Mouse (Mus musculus): ENCODE results near the gene Ttyh2.

Ttyh2 gene

DNA sequence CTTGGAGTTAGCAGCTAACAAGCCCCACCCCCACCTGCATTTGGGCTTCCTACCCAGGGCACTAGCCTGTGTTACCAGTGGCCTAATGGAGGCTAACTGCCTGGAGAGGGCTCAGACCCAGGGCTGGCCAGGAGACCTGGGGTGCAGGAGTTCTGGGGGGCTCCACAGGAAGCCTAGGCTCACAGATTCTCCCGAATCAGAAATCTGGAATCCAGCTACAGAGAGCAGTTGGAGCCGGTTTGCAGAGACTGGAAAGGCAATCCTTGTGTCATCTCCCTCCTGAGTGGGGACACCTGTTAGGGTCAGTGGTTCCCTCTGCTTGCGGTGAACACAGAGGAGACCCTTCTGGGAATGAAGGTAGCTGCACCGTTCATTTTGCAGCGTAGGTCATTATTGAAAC lies 5.8 kb downstream of the Ttyh2 start:
- DNase-seq (ENCODE audit: low spot score in 2 of 2) = no peak

DNA sequence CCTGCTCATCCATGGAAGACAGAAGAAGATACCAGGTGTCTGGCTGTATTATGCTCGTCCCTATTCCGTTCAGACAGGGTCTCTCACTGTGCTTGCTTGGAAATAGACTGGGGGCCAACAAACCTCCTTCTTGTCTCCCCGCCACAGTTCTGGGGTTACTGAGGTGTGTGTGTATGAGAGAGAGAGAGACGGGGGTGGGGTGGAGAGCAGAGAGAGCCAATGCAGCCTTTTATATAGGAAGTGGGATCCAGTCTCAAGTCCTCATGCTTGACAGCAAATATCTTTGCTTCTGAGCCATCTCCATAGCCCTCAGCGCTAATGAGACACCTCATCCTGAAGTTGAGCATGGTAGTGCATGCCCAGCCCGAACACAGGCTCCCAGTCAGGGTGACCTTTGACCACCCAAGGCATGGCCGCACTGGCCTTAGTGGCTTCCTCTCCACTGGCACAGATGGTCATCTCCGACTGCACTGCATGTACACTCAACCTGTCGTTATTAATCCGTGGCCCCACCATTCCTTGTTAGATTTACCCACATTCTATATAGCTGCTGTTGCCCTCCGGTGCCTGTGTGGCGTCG lies 7.2 kb downstream of the Ttyh2 start:
- DNase-seq (ENCODE audit: low spot score in 2 of 2) = no peak

DNA sequence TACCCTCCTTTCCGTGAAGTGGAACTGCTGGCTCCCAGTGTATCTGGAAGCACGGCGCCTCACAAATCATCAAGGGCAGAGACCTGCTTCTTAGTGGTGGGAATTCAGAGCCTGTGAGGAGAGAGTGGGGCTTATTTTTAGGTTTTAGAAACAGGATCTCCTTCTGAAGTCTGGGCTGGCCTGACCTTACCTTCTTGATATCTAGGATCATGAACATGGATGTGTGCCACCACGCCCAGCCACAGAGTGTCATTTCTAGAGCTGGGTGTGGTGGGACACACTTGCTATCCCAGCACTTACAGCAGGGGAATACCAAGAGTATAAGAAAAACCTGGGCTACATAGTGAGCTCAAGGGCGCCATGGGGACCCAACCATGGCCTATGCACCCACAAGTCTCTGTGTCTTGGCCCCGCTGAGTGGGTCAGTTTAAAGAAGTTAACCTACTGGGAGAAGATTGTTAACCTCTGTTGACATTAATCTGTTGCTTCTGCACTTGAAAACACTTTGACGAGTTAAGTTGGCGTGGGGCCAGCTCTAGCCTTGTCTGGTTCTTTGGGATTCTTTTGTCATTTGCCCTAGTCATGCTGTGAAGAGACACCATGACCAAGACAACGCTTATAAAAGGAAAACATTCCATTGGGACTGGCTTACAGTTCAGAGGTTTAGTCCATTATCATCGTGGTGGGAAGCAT lies 7.9 kb downstream of the Ttyh2 start:
- no peak for DNase-seq (ENCODE audit: low spot score in 2 of 2)

DNA sequence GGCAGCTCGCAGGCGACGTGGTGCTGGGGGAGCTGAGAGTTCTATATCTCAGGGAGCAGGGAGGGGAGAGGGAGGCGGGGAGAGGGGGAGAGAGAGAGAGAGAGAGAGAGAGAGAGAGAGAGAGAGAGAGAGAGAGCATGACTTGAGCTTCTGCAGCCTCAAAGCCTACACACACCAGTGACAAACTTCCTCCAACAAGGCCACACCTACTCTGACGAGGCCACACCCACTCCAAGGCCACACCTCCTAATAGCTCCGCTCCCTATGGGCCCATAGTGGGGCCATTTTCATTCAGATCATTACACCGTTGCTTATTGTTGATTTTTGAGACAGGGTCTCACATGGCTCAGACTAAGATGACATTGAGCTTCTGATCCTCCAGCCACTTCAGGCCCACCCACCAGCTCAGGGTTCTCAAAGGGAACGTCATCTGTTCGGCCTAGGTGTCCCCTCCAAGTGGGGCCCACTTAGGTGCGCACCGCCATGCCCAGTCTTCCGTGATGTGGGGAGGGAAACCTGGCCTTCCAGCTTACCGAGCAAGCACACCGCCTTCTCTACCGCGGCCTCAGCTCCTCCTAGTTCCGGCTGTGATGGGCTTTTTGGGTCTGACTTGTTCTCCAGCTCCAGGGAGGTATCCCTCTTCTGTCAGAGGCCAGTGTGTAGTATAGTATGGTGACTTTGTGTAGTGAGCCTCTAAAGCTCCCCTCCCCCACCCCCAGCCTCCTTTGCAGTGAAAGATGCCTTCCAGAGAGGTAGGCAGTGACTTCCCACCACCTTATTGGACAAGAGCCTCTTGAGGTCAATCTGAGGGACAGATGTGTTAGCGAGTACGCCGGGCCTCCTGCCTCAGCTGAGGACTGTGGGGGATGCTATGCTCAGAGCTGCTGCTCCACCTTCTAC lies 8.7 kb downstream of the Ttyh2 start:
- DNase-seq (ENCODE audit: low spot score in 2 of 2) = no peak

DNA sequence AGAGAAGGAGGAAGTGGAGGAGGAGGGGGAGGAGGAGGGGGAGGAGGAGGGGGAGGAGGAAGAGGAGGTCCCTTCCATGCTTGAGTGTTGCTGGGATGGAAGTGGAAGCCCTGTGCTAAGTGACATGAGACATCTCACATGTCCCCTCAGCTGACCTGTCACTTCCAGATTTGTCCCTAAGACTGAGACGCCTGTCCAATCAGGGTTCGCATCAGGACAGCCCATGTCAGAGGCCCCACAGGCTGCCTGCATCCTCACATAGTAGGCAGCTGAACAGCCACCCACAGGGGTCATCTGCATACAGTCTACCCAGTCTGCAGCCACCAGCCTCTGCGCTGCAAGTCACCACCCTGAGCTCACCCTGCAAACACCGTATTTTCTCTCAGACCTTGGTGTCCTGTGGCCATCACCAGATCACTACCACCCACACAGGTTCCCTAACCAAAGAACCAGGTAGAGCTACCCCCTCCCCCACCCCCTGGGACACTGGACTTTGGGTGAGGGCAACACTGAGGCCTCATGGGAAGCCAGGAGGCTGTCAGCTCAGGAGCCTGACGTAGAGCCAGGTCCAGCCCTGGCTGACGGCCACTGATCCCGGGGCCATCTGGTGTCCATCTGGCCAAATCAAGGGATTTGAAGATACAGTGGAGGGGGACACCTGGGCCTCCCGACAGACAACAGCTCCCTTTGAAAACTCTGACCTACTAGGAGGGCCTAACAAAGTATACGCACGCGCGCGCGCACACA lies 9.6 kb downstream of the Ttyh2 start:
- DNase-seq (ENCODE audit: low spot score in 2 of 2) = no peak

DNA sequence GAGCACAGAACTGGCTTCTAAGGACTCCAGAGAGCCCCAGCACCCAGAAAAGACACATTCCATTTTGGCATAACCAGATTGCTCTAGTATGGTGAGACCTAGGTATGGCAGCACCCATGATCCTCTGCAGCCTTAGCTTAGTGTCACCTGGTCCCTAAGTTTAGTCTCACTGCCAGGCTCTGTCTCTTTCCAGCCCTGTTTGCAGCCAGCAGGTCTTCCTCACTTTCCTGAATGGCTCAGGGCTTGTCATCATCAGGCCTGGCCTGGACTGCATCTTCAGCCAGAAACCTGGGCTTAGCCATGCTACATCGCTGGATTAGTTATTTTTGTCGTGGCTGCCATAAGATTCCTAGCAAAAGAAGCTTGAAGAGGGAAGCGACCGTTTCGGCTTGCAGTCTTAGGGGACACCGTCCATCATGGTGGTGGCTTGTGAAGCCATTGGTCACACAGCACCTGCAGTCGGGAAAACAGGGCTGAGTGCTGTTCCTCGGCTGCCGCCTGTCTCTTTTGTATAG lies 10.4 kb downstream of the Ttyh2 start:
- no peak for DNase-seq (ENCODE audit: low spot score in 2 of 2)

DNA sequence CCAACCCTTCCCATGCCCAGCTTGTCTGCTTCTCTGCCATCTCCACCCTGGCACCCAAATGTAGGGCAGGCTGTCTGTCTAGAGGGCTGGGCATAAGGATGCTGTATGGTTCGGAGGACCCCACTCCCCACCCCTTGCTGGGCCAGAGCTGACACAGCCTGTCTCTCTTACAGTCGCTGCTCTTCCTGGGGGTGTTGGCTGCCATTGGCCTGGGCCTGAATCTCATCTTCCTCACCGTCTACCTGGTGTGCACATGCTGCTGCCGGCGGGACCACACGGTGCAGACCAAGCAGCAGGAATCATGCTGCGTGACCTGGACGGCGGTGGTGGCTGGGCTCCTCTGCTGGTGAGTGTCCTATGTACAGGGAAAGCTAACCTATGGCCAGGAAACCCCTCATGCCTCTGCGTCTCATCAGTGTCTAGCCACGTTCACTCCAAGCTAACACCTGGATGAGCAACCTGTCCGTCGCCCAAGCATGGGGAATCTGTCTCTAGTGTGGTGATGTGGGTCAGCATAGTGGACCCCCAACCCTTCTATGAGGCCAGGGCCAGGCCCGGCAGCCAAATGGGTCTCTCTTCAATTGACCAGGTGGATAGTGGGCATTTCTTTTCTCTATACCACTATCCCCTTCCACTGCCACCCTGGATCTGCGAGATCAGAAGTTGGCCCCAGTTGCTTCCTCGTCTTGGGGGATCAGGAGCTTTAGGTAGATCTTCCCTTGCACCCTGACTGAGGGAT lies 11.2 kb downstream of the Ttyh2 start:
- no peak for DNase-seq (ENCODE audit: low spot score in 2 of 2)

DNA sequence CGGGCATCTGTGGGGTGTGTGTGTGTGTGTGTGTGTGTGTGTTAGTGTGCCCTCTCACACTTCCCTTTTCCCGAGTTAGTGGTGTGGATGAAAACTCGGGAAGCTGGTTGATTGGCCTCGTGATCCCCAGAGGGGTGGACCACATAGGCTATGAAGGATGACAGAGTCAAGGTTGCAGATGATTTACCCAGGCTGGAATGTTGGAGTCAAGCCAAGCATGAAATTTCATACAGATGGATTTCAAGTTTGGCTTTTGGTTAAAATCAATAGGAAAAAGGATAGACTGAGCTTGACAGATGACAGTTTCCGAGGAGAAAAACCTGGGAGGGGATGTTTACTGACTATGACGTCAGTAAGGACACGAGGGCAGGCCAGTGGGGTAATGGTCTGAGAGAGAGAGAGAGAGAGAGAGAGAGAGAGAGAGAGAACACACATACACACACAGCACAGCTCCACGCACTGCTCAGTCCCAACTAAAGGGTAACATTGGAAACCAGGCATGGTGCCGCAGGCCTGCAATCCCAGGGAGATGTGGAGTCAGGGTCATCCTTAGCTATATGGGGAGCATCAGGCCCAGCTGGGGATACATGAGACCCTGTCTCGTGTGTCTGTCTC lies 12.4 kb downstream of the Ttyh2 start:
- DNase-seq (ENCODE audit: low spot score in 2 of 2) = no peak

DNA sequence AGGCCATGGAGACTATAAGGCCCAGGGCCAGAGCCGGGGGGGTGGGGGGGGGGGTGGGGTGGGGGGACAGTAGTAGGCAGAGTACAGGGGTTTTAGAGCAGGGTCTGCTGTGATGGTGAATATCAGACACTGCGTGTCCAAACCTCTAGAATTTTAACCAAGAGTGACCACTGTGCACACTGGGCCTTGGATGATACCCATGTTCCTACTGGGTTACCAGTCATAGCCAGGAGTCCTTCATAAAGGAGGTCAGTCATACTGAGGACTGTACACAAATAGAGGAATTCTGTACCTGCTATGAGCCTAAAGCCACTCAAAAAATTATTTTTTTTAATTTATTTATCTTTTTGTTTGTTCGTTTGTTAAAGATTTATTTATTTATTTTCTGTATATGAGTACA lies 13.5 kb downstream of the Ttyh2 start:
- DNase-seq (ENCODE audit: low spot score in 2 of 2) = no peak

DNA sequence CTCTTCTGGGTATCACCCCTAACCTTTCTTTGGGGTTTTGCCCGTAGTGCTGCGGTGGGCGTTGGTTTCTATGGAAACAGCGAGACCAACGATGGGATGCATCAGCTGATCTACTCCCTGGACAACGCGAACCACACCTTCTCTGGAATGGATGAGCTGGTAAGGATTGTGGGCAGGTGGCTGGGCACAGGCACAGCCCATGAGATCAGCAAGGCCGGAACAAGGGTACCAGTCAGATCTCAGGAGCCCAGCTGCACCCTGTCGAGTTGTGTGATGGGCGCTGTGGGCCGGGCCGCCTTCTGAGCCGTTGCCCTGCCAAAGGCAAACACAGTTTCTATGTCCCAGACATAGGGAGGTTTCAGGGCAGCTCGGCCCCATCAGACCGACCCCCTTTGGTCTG lies 15.0 kb downstream of the Ttyh2 start:
- no peak for DNase-seq (ENCODE audit: low spot score in 2 of 2)

DNA sequence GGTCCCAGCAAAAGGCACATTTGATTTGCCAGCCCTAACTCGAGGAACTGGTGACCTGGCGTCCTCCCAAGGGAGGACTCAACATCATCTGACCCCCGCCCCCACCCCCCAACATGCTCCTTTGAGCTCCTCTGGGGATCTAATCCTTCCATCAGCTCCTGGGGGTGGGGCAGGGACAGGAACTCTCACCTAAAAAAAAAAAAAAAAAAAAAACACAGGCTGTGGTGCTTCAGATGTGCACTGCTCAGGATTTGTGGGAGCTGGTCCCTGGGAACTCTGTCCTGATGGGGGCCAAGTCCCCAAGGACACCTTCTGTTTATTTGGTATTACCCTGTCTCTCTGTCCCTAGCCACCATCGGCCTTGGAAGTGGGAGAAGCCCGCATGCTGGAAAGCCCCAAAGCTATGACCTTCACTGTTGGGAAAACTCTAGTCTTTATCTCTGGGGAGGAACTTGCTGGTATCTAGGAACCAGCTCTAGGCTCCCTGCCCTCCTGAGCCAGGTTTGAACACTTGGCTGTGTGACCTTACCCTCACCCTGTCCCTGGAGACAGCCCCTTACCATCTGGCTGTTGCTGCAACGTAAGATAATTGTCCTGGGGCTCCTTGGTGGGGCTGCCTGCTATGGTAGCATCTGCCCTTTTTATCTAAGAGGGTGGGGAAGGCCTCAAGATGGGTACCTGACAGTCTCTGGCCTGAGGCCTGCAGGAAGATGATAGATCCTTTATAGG lies 16.4 kb downstream of the Ttyh2 start:
- no peak for DNase-seq (ENCODE audit: low spot score in 2 of 2)

DNA sequence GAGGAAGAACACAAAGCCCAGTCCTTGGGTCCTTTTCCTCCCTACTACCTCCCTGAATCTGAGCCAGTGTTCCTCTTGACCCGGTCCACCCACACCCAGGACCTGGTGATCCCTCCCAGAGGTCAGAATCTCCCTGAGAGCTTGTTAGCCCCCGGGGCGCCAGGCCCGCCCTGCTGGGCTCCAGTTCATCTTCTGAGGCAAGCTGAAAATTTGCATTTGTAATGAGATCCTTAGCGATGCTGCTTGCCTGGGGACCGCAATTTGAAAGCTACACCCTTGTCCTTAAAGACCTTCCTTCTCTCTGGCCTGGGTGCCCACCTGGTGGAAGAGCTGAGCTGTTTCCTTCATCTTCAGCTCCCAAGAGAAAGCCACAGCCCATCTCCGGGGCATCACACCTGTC lies 17.4 kb downstream of the Ttyh2 start:
- DNase-seq (ENCODE audit: low spot score in 2 of 2) = no peak

DNA sequence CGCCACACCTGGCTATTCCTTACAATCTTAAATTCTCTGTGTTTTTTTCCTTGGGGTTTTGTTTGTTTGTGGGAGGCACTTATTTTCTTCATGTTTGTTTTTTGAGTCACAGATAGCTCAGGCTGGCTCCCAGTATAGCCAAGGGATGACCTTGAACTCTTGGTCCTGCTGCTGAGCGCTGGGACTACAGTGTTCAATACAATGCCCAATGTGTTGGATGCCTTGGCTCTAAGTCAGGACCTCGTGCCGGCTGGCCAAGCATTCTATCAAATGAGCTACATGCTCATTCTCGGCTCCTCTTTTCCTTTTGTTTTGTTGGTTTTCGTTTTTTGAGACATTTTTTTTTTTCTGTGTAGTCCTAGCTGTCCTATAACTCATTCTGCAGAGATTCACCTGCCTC lies 18.2 kb downstream of the Ttyh2 start:
- no peak for DNase-seq (ENCODE audit: low spot score in 2 of 2)

DNA sequence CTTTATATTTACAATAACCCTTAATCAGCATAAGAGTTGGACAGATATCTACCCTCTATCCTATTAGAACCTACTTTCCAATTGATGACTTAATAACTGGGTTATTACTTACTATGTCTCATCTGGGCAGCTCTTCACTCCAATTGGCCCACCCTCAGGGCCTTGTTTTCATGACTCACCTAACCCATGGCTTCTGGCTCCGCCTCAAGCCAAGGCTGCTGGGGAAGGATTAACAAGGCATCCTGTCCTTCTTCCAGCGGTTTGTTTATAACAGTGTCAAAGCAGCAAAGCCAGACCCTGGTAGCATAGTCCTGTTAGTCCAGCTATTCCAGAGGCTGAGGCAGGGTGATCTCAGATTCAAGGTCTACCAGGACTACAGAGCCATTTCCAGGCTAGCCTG lies 19.2 kb downstream of the Ttyh2 start:
- no peak for DNase-seq (ENCODE audit: low spot score in 2 of 2)

DNA sequence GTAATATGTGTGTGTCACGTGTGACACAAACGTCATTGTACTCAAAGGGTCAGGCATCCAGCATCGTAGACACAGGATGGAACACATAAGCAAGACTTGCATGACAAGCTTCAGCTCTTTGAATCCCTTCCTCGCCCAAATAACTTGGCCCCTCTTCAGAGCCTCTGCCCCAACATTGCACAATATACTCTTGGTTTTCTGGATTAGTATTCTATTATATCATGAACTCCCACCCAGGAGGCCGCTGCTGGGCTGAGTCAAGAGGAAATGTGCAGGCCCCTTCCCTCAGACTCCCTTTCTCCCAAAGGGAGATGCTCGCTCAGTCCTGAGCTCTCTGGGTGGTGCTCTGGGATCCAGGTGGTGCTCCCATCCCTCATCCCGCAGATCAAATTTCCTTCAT lies 23.3 kb downstream of the Ttyh2 start:
- DNase-seq (ENCODE audit: low spot score in 2 of 2) = no peak

DNA sequence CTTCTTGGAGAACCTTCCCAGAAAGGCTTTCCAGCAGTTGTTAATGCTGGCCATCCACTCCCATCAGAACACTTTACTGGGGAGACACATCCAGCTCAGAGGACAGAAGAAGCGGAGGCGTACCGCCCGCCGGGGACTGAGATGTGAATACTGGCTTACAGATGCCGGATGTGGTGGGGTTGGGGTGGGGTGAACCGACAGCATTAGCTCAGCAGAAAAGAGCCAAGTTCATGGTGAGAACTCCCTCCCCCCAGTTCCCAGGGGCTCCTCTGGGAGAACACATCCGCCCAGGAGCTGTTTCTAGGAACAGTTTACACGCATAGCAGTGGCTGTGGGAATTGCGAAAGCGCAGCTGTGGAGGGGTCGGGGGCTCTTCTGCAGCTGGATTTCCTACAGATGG lies 24.3 kb downstream of the Ttyh2 start:
- peak in 1 of 2 experiments; percentile 26 for DNase-seq (ENCODE audit: low spot score in 2 of 2)

DNA sequence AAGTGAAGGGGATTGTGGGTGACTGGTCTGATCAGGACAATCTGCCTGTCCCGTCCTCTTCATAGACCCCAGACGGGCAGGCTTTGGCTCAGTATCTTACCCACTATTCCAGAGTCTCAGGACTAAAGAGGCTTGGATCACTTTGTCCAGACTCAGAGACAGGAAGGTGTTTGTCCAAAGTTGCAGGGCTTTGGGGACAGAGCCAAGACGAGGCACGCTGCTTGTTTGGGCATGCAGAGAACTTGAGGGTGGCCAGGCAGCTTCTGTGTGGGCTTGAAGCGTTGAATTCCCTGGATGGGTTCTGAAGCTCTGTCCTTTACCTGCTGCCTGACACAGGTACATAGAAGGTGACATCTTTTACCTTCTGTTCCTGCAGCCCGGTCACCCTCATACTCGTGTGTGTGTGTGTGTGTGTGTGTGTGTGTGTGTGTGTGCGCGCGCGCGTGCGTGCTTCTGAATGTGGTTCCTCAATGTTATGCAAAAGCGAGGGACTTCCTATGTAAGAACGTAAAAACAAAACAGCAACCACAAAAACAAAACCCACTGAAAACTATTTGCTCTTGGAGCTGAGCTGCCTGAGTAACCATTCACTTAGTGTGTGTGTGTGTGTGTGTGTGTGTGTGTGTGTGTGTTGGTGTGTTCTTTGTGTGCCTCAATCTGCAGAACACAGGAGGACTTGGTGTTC lies 27.2 kb downstream of the Ttyh2 start:
- no peak for DNase-seq (ENCODE audit: low spot score in 2 of 2)

DNA sequence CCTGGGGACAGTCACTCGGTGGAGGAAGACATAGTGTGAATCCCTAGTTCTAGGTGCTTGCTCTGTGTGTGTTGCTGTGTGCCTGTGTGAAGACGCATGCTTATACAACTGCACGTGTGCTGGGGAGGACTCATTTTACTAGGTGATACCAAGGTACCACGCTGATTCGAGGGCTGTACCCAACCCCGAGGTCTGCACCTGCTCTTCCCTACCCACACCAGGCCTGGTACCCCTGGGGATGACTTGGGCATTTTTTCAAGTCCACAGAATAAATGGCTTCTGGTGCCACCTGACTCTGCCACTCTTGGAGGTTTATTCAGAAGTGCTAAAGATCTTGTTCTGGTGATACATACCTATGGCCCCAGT lies 27.7 kb downstream of the Ttyh2 start:
- no peak for DNase-seq (ENCODE audit: low spot score in 2 of 2)

DNA sequence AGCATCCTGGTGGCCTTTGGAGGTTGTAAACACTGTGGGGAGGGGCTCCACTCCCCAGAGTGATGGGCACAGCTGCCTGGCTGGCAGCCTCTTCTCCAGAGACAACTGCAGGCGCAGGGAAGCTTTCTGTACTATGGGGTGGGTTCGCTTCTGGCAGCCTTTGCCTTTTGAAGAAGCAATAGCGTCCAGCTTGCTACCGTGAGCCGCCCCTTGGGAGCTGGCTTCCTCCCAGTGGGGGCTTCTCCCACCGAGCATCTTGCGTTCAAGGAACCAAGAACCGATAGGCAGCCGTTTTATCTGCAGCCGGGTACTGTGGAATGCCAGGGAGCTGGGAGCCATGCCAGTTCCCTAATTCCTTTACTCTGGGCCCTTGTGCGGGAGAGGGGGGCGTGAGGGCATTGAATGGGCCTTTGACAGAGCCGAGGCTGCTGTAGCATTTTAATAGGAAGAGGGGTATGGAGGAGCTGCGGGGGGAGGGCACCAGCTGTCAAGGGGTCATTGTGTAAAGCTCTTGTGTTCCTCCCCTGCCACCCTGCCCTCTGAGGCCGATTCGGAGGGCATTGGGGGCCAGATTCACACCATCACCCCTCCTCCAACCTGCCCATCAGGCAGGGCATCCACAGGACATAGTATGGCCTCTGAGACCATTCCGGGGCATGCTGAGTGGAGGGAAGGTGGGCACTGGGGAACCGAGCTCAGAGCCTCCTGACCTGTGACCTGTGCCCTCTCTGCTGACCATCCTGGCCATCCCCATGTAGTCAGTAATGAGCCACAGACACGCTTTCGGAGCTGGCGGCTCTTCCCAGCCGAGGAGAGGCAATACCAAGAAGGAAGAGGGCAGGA lies 29.1 kb downstream of the Ttyh2 start:
- DNase-seq (ENCODE audit: low spot score in 2 of 2) = peak; percentile 62 to 68
